Mouse (Mus musculus): ENCODE data around the gene Gm21616.
"Not testable (repeated sequence)": the region's sequence is repeated elsewhere in the genome, so short reads cannot be mapped to it uniquely, and the experiment has no call there.

The Gm21616 gene

DNA sequence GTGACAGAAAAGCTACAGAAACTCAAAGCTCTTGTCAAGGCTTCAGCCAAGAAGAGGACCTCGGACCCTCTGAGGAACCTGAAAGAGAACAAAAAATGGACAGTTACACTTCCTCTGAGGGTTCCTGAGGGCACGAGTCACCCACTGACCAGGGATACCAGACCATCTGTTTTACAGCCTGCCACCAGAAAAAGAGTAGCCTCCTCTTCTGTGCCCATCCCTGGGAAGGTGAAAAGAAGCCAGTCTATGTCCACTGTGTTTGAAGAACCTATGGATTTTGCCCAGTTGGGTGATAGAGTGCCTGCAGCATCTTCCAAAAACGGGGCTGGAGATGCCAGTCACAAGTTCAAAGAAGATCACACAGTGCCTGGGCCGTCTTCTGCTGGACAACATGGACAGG is at the start of gene Gm21616:
TSS of gene Gm21616 (plus strand) at position 301 of the 400 bp plus-strand sequence.
- DNase-seq = not testable (repeated sequence)
